Mouse (Mus musculus) kidney, adult 2 months (tissue): ENCODE measurements around the gene Tbc1d25.

Experiments
- CTCF ChIP-seq: fragments of 200-500 bp; conservative IDR thresholded peaks from 2 replicates; pipeline ENCODE4 v1.5.1; 2011; ENCODE audit warnings: low read depth, mild to moderate bottlenecking, control low read depth, low read length, moderate library complexity, mixed read lengths; ENCODE audit not compliant: insufficient read depth, insufficient read length
- POLR2A ChIP-seq: fragments of 200-500 bp; IDR thresholded peaks from one replicate; pipeline ENCODE4 v1.6.1; 2011; ENCODE audit warnings: low read depth, low read length, control low read depth

DNA sequence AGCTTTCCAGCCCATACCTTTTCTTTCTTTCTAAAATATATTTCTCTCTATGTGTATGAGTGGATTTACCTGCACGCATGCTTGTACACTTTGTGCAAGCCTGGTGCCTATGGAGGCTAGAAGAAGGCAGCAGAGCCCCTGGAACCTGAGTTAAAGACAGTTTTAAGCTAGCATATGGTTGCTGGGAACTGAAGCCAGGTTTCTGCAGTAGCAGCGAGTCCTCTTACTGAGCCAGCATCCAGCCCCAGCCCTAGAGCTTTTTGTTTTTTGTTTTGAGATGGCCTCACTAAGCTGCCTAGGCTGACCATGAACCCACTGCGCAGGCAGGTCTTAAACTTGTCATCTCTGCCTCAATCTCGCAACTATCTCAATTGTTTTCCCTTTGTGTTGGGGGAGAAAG, 11.5 kb downstream of the Tbc1d25 start:
- no peak for TF ChIP-seq CTCF
- TF ChIP-seq POLR2A: no peak
